Mouse (Mus musculus): Measurements from ENCODE around the gene Jam2. TPM values are rescaled to one million over a fixed set of nuclear protein-coding genes. Genes with fewer than 3 reads are reported as not detected.

Gene Jam2
- total RNA-seq, 4 experiments from 2014 or later: 21.5 to 24.9 (median 24.1) TPM

DNA sequence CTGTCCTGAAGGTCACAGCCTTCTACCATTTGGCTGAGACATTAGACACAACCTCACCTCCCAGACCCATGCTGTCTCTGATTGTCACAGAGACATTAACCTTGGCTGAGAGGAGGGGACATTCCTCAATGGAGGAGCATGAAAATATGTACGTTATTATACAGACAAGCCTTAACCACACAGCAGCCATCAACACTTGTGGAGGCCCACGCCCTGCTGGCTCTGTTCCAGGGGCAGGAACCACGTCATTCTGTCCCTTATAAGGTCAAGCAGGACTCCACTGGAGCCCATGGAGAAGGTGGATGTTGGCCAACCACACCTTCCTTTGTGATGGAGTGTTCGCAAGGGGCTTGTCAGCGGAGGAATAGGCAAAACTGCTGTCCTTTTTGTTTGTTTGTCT is 5.8 kb downstream of the Jam2 start:
- DNase-seq (ENCODE audit: low spot score in 2 of 2): no peak

- no peak for DNase-seq (ENCODE audit: low spot score in 2 of 2)
These were observed 9.4 kb downstream of the Jam2 start for GRCm38 (mm10) chr16:84783279-84783678.

DNA sequence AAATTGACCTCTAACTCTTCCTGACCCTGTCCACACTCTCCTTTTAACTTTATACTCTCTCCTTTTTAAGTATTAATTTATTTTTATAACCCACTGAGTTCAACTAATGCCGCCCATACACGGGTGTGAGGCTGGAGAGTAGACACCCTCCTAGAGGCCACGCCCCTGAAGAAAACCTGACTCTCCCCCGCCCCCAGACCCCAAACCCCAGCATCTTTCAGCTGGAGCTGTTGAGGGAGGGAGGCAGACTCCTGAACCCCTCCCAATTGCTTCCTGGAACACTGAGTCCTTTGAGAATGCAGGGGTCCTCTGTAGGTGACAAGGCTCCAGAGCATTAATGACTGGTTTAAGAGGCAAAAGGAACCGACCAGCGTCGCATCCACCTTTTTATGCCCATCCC is 11.0 kb downstream of the Jam2 start:
- no peak for DNase-seq (ENCODE audit: low spot score in 2 of 2)

- DNase-seq (ENCODE audit: low spot score in 2 of 2): no peak
These were observed 16.8 kb downstream of the Jam2 start for GRCm38 (mm10) chr16:84790595-84791165.

GRCm38 (mm10) chr16:84793401-84793800 is 19.5 kb downstream of the Jam2 start:
- no peak for DNase-seq (ENCODE audit: low spot score in 2 of 2)

- DNase-seq (ENCODE audit: low spot score in 2 of 2): no peak
These were observed 21.4 kb downstream of the Jam2 start for GRCm38 (mm10) chr16:84795337-84795736.

- no peak for DNase-seq (ENCODE audit: low spot score in 2 of 2)
These were observed 22.8 kb downstream of the Jam2 start for GRCm38 (mm10) chr16:84796678-84797077.

- DNase-seq (ENCODE audit: low spot score in 2 of 2): no peak
These were observed 26.1 kb downstream of the Jam2 start for GRCm38 (mm10) chr16:84800038-84800437.

DNA sequence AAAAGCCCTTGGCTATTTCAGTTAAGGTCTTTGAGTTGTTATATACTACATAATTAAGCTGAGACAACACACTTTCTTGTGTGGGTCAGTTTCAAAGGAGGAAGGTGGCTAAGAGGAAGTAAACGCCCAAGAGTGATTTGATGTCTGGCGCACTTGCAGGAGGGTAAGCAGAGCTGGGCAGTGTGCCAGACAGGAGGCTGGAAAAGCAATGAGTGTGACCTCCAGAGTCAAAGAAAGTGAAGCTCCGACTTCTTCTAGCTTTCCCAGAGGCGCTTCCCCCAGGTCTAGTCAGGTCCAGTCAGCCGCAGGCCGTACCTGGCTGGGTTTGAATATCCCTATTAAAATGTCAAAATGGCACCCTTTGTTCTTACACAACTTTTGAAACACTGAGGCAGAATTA is 28.3 kb downstream of the Jam2 start:
- no peak for DNase-seq (ENCODE audit: low spot score in 2 of 2)

DNA sequence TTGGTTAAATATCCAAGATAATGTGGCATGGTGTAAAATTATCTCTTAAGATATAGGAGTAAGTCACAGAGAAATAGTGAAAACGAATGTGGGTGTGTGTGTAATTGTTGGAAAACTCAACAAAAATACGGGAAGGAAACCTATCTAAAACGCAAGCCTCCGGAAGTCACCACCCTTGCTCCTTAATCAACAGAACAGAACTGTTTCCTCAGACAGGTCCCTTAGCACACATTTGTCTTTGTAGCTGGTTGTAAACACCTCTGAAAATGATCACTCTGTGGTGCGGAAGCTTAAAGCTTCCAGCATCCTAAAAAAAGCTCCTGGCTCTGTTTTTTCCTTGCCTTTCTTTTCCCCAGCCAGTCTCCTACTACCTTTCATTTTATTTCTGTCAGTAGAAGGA is 30.9 kb downstream of the Jam2 start:
- DNase-seq (ENCODE audit: low spot score in 2 of 2): no peak

- DNase-seq (ENCODE audit: low spot score in 2 of 2): no peak
These were observed 32.3 kb downstream of the Jam2 start for GRCm38 (mm10) chr16:84806175-84806574.

DNA sequence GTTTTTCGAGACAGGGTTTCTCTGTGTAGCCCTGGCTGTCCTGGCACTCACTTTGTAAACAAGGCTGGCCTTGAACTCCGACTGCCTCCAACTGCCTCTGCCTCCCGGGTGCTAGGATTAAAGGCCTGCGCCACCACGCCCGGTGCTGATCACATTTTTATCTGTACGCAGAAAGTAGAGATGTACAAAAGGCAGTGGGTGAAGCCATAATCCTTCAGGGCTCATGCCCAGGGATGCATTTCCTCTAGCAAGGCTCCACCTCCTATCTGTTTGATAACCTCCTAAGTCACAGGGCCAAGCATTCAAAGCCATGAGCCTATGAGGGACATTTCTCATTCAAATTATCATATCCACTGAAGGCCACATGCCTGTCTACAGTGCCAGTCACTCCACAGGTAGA is 34.0 kb downstream of the Jam2 start:
- DNase-seq (ENCODE audit: low spot score in 2 of 2): no peak

GRCm38 (mm10) chr16:84810254-84810653 is 36.3 kb downstream of the Jam2 start:
- DNase-seq (ENCODE audit: low spot score in 2 of 2): no peak

DNA sequence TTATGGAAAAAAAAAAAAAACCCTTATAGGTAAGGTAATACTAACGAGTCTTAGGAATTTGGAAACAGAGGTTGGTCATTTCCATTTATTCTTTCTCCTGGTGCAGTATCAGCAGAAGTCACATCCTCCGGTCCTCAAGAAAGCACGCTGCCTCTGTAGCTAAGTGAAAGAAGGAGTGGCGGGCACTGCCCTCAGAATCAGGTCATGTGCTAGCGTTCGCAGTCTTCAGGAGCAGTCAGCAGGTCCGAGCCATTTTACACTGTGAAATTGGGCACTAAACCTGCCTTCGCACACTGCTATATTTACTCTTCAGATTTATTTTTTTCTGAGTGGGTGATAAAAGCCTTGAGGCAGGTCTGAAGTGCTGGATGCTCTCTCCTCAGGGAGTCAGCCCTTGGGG is 39.9 kb downstream of the Jam2 start:
- DNase-seq (ENCODE audit: low spot score in 2 of 2): no peak

DNA sequence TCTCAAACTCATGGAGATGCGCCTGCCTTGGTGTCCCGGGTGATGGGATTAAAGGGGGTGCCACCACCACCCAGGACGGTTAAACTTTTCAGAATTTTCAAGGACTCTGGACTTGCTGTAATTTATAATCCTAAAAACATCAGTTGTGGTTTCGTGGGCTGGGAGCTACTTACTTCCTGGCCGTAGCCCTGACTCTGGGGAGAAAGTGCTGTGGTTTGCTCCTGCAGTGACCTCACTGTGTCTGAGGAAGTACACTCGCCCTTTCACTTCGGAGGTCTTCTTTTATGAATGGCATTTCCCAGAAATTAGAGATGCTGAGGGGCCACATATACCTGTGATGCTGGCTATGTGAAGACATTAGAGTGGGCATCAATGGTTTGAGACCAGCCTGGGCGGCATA is 40.6 kb downstream of the Jam2 start:
- no peak for DNase-seq (ENCODE audit: low spot score in 2 of 2)

DNA sequence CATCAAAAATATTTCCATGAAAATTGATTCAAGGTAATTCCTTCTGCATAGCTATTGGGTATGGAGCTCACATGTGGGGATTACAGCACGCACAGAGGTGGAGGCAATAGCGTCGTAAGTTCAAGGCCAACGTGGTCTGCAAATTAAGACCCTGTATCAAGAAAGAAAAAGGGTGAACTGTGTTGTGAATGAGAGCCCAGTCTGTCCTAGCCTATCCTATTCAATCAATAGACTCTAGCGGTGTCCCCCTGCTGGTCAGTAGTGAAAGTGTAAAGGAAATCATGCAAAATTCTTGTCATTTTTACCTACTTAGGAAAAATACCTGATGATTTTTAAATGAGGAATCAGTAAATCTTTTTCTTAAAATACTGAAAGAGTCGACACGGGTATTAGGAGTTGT is 43.5 kb downstream of the Jam2 start:
- DNase-seq (ENCODE audit: low spot score in 2 of 2): peak in 1 of 2 experiments; percentile 30

GRCm38 (mm10) chr16:84825009-84825408 is 51.1 kb downstream of the Jam2 start:
- no peak for DNase-seq (ENCODE audit: low spot score in 2 of 2)

DNA sequence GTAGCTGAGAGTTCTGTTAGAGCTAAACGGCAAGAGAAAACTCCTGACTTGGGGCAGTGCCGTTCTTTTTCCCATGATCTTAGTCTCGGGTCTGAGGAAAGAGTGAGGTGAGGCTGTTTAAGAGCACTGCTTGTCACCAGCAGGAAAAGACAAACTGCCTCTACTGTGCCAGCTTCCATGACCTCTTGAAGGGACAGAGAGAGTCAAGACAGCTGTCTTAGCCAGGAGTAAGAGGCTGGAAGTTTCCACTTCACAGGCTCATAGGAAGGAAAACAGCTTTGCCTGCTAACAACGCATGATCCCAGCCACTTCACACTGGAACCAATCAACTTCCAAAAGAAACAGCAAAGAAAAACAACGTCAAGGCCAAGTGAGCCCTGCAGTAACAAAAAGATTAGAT is 57.8 kb downstream of the Jam2 start:
- no peak for DNase-seq (ENCODE audit: low spot score in 2 of 2)

DNA sequence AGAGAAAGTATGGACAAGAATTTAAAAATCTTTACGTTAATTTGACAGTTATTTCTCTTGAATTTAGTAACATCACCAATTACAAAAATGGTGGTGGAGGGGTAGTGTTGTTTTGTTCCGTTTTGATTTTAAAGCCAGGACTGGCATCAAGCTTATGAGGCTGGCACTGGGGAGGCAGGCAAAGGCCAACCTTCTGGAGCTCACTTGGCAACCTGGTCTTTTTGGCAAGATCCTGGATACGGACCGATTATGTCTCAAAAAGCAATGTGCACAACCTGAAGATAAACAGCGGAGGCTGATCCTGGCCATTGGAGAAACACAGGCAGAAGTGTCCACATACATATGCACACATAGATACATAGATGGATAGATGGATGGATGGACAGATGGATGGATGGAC is 58.8 kb downstream of the Jam2 start:
- no peak for DNase-seq (ENCODE audit: low spot score in 2 of 2)

DNA sequence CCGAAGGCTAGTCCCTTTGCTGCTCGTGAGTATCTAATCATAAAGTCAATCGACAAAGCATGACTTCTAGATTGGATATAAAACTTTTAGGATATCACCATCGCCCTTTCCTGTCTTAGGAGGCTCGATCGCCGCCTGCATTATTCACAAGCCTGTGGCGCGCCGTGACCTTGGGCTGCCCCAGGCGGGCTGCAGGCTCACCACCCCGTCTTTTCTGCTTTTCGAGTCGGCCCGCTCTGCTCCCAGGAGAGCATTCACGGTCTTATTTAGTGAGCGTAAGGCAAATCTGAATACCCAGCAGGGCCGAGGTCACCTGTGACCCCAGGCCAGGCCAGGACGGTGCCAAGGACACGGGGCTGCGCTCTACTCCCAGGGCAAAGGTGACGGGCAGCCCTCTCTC is 60.4 kb downstream of the Jam2 start:
- no peak for DNase-seq (ENCODE audit: low spot score in 2 of 2)

- peak; percentile 91 to 94 for DNase-seq (ENCODE audit: low spot score in 2 of 2)
These were observed 61.0 kb downstream of the Jam2 start, which contains the start of gene Gabpa for GRCm38 (mm10) chr16:84834745-84835440. Gabpa (plus strand) TSS chr16:84834925.

DNA sequence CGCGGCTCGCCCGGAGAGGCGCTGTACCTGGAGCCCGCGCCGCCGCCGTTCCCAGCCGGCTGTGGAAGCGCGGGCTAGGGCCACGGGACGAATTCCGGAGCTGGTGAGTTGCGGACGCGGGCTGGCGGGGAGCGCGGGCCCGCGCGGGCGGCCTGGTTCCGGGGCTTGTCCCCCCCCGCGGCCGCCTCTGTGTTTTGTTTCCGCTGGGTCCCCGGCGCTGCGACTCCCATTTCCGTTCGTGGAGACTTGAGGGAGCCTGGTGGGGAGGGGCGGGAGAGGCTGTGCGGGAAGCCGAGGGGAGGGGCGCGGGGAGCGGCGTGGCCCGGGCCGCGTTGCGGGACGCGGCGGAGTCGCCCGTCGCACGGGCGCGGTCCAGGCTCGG is 61.5 kb downstream of the Jam2 start, which contains the start of gene Atp5j:
Gene Atp5j (minus strand): TSS at position 185 of the 382 bp plus-strand sequence.
- DNase-seq (ENCODE audit: low spot score in 2 of 2): peak; percentile 75 to 79
